Mouse (Mus musculus) myocyte (in vitro differentiated cells): ENCODE measurements at regions not wholly inside any gene's neighbourhood (a gene's known extent, or its start where the extent isn't known, plus 50 kb on each side); places are given as distances from the start of the nearest gene placed in this dataset.

ENCODE experiments used
- H3K27me3 ChIP-seq: one replicate; pipeline ENCODE4 v1.6.1; 2011; ENCODE audit not compliant: control insufficient read depth, insufficient read depth, insufficient read length
- H3K36me3 ChIP-seq: one replicate; pipeline ENCODE4 v1.6.1; 2011; ENCODE audit not compliant: control insufficient read depth, insufficient read depth
- H3K4me2 ChIP-seq: one replicate; pipeline ENCODE4 v1.6.1; 2011; ENCODE audit warnings: low read depth, control low read depth
- H3K4me3 ChIP-seq: one replicate; pipeline ENCODE4 v1.5.1; 2011; ENCODE audit warnings: mild to moderate bottlenecking, control low read depth, moderate library complexity
- H3K79me2 ChIP-seq: one replicate; pipeline ENCODE4 v1.6.1; 2011; ENCODE audit not compliant: control insufficient read depth, insufficient read depth
- H3ac ChIP-seq: one replicate; pipeline ENCODE4 v1.6.1; 2011; ENCODE audit not compliant: control insufficient read depth, insufficient read length
- CEBPB ChIP-seq: IDR thresholded peaks from 2 replicates; pipeline ENCODE4 v1.6.1; 2011; ENCODE audit warnings: mild to moderate bottlenecking, moderate library complexity; ENCODE audit not compliant: poor library complexity, insufficient read depth, severe bottlenecking
- E2F4 ChIP-seq: IDR thresholded peaks from one replicate; pipeline ENCODE4 v1.6.1; 2011; ENCODE audit warnings: mild to moderate bottlenecking, control low read depth, moderate library complexity; ENCODE audit not compliant: insufficient read depth
- MAX ChIP-seq: IDR thresholded peaks from one replicate; pipeline ENCODE4 v1.6.1; 2011; ENCODE audit warnings: low read depth, mild to moderate bottlenecking, control low read depth
- MYOD1 ChIP-seq, 3 experiments: IDR thresholded peaks; one replicate each; pipeline ENCODE4 v1.6.1; 2011; ENCODE audit warnings: control low read depth in 2 of 3, low read depth in 2 of 3, mild to moderate bottlenecking in 2 of 3, moderate library complexity in 1 of 3; ENCODE audit not compliant: insufficient read length in 2 of 3, control insufficient read depth in 1 of 3
- MYOG ChIP-seq, 3 experiments: IDR thresholded peaks; one replicate each; pipeline ENCODE4 v1.6.1; 2011; ENCODE audit warnings: control low read depth in 2 of 3, low read depth in 2 of 3, mild to moderate bottlenecking in 2 of 3; ENCODE audit not compliant: insufficient read length in 2 of 3, control insufficient read depth in 1 of 3, insufficient read depth in 1 of 3
- POLR2A ChIP-seq: IDR thresholded peaks from one replicate; pipeline ENCODE4 v1.6.1; 2011; ENCODE audit warnings: low read depth, mild to moderate bottlenecking, control low read depth, moderate library complexity; ENCODE audit not compliant: insufficient read length
- POLR2AphosphoS2 ChIP-seq: IDR thresholded peaks from one replicate; pipeline ENCODE4 v1.6.1; 2011; ENCODE audit warnings: low read depth, control low read depth; ENCODE audit not compliant: insufficient read length
- REST ChIP-seq: IDR thresholded peaks from one replicate; pipeline ENCODE4 v1.6.1; 2011; ENCODE audit warnings: mild to moderate bottlenecking, control low read depth, moderate library complexity; ENCODE audit not compliant: insufficient read depth, insufficient read length
- SRF ChIP-seq: IDR thresholded peaks from one replicate; pipeline ENCODE4 v1.6.1; 2011; ENCODE audit warnings: low read depth; ENCODE audit not compliant: control insufficient read depth, insufficient read length
- TCF12 ChIP-seq: IDR thresholded peaks from one replicate; pipeline ENCODE4 v1.6.1; 2011; ENCODE audit warnings: mild to moderate bottlenecking, control low read depth; ENCODE audit not compliant: poor library complexity, insufficient read depth, severe bottlenecking
- TCF3 ChIP-seq: IDR thresholded peaks from one replicate; pipeline ENCODE4 v1.6.1; 2011; ENCODE audit warnings: low read depth, control low read depth; ENCODE audit not compliant: insufficient read length
- USF1 ChIP-seq: IDR thresholded peaks from one replicate; pipeline ENCODE4 v1.6.1; 2011; ENCODE audit warnings: low read depth, mild to moderate bottlenecking, control low read depth, moderate library complexity

- Histone ChIP-seq H3ac (no peak overlapping the region), H3K36me3 (no peaks in the 10 kb centered on the region), H3K4me3 (no peak overlapping the region), H3K27me3 (no peaks in the 10 kb centered on the region), H3K79me2 (no peaks in the 10 kb centered on the region), H3K4me2 (peak overlapping the region; percentile 40)
- TF ChIP-seq TCF12 = no peak
- peak; percentile 53 for TF ChIP-seq USF1
Observed at GRCm38 (mm10) chr6:6692056-6692770, 113.8 kb upstream of the Sem1 start.

GRCm38 (mm10) chr6:6695742-6696430, 117.4 kb upstream of the Sem1 start:
- Histone ChIP-seq H3K36me3 (no peaks in the 10 kb centered on the region), H3K4me3 (no peak overlapping the region), H3K27me3 (no peaks in the 10 kb centered on the region), H3ac (no peak overlapping the region), H3K4me2 (no peak overlapping the region), H3K79me2 (no peaks in the 10 kb centered on the region)
- TF ChIP-seq MAX (no peak), TCF3 (no peak), POLR2AphosphoS2 (no peak), E2F4 (no peak), TCF12 (no peak), CEBPB (no peak), SRF (no peak), USF1 (no peak), POLR2A (no peak), MYOD1 (IDR thresholded peaks at IDR 0.05; ENCODE audit: control insufficient read depth in 1 of 3, insufficient read length in 2 of 3, low read depth in 2 of 3) (no peak), REST (no peak), MYOG (IDR thresholded peaks at IDR 0.05; ENCODE audit: control insufficient read depth in 1 of 3, insufficient read depth in 1 of 3, insufficient read length in 2 of 3, low read depth in 2 of 3) (no peak)

DNA sequence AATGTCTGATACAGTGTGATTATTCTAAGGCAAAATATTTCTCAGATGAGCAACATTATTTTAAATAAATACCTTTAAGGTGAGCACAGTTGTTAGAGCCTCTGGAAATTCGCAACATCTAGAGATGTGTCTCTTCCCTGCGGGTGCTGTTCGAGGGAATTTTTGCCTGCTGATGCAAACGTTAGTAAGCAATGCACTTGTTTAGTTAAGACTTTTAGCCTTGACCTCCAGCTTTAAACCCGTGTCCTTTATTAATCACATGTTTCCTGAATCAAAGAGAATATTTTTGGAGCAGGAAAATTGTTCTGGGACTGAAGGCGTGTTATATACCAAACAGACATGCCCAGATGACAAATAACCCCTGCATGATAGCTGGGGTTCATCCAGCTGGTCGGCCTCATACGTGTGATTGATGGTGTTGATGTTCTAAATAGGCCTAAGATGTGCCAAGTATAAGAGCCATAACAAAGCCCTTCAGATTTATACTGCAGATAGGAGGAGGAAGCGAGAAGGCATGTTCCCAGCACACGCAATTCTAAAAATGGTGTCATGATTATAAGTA, 119.0 kb upstream of the Sem1 start:
- Histone ChIP-seq H3K4me2 (no peak overlapping the region), H3ac (no peak overlapping the region)

DNA sequence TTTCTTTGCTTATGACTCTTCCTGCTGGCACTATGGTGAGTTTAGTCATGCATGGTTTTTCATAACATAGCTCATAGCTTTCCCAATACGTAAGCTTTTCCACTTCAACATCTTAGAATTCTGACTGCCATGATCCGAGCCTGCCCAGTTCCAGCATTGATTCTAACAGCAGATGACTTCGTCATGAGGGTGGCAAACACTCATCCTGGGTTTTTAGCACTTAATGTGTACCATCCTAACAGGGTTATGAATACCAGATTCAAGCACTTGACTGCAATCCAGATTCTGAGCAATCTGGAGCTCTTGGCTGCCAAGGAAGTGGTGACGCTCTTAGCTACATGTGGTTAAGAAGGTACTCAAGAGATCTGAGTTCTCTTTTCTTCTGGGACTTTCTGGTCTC, 128.3 kb upstream of the Sem1 start:
- Histone ChIP-seq H3ac (no peak overlapping the region), H3K79me2 (no peaks in the 10 kb centered on the region), H3K4me3 (no peak overlapping the region), H3K36me3 (no peaks in the 10 kb centered on the region), H3K27me3 (no peaks in the 10 kb centered on the region), H3K4me2 (peak overlapping the region; percentile 50)
- TF ChIP-seq E2F4 (no peak), MAX (no peak), MYOD1 (IDR thresholded peaks at IDR 0.05; ENCODE audit: control insufficient read depth in 1 of 3, insufficient read length in 2 of 3, low read depth in 2 of 3) (no peak), POLR2AphosphoS2 (no peak), SRF (no peak), CEBPB (no peak), POLR2A (no peak), TCF3 (no peak), TCF12 (no peak), USF1 (no peak), MYOG (IDR thresholded peaks at IDR 0.05; ENCODE audit: control insufficient read depth in 1 of 3, insufficient read depth in 1 of 3, insufficient read length in 2 of 3, low read depth in 2 of 3) (no peak), REST (no peak)

More for the DNA sequence above, 119.0 kb upstream of the Sem1 start:
- no peaks in the 10 kb centered on the region for H3K36me3 ChIP-seq
- TF ChIP-seq CEBPB (peak; percentile 82), REST (no peak)
- H3K27me3 ChIP-seq = no peaks in the 10 kb centered on the region
- H3K4me3 ChIP-seq = no peak overlapping the region
- no peaks in the 10 kb centered on the region for H3K79me2 ChIP-seq

- TF ChIP-seq MAX = no peak
- TF ChIP-seq REST = no peak
- Histone ChIP-seq H3K4me3 (no peak overlapping the region), H3K79me2 (no peaks in the 10 kb centered on the region), H3K27me3 (no peaks in the 10 kb centered on the region), H3ac (no peak overlapping the region), H3K4me2 (no peak overlapping the region), H3K36me3 (no peaks in the 10 kb centered on the region)
Observed at GRCm38 (mm10) chr6:6709057-6709456, 130.6 kb upstream of the Sem1 start.
